Mouse (Mus musculus) thymus, adult 2 months (tissue): ENCODE data around the gene Cpeb4.

Source experiments
- CTCF ChIP-seq: fragments of 200-500 bp; IDR thresholded peaks from 2 replicates; pipeline ENCODE4 v1.5.1; 2012; ENCODE audit warnings: mild to moderate bottlenecking, control low read depth, low read length, moderate library complexity, borderline replicate concordance; ENCODE audit not compliant: control insufficient read depth, poor library complexity, insufficient read depth; ENCODE audit errors: extremely low read depth
- POLR2A ChIP-seq: fragments of 200-500 bp; IDR thresholded peaks from 2 replicates; pipeline ENCODE4 v1.6.1; 2012; ENCODE audit warnings: mild to moderate bottlenecking, low read length, control low read depth, moderate library complexity; ENCODE audit not compliant: control insufficient read depth, poor library complexity, insufficient read depth; ENCODE audit errors: extremely low read depth

- TF ChIP-seq CTCF (no peak), POLR2A (no peak)
Measured at GRCm38 (mm10) chr11:31828011-31828770, 43.8 kb upstream of the Cpeb4 start.
